Mouse (Mus musculus): Measurements from ENCODE around the gene Ttc4. TPM values are rescaled to one million over a fixed set of nuclear protein-coding genes. Genes with fewer than 3 reads are reported as not detected.

The Ttc4 gene
- polyA plus RNA-seq, 1 experiment from 2014 or later, result 77.9 TPM

DNA sequence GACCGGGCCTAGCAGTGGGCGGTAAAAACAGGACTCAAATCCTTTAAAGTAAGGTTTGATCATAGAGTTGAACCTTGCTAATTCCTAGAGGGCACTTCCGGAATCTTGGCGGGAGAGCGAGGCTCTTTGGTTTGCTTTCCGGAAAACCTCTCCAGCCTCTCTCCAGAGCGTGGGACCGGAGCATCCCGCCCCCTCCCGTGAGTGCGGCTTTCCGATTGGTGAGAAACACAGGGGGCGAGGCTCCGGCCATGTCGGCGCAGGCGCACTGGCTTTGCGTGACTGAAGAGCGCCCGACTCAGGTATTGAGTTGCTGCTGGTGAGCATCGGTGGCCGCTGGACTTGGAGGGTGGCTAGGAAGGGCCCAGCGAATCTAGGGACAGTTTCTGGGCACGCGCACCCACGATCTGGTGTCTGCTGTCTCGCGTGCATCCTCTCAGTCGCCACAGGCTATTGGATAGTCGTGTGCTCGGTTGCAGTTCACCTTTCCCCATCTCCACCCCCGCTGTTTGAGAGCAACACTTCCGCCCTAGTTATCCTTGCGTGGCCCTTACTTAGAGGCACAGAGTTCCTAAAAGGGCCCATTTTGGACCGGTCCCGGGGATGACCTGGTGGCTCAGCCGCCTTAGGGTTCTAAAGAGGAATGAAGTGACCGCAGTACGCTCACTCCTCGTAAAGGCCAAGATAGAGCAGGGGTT lies 27.8 kb downstream of the Ttc4 start, which contains the start of gene Pars2:
TSS of gene Pars2 (plus strand) at position 237 of the 695 bp plus-strand sequence.
- ATAC-seq (ENCODE audit: insufficient read depth, low FRiP score, low read depth), result peak; percentile 97
- H3K4me3 ChIP-seq (replicated peaks), result peak within 1 kb of the TSS; percentile 70
- peak within 1 kb of the TSS; percentile 65 for H3K9ac ChIP-seq
- H3K36me3 ChIP-seq, result peaks cover 17% of the 10 kb centered on the region
- H3K27me3 ChIP-seq (replicated peaks), result no peaks in the 10 kb centered on the region
- H3K27ac ChIP-seq, result peak within 1 kb of the TSS; percentile 72
- H3K4me1 ChIP-seq, result peaks cover 7% of the 10 kb centered on the region
- no peaks in the 10 kb centered on the region for H3K9me3 ChIP-seq
- WGBS, result 3% methylated on average over 40 of the region's 40 CpGs
- H3K4me2 ChIP-seq, result peak within 1 kb of the TSS; percentile 91

DNA sequence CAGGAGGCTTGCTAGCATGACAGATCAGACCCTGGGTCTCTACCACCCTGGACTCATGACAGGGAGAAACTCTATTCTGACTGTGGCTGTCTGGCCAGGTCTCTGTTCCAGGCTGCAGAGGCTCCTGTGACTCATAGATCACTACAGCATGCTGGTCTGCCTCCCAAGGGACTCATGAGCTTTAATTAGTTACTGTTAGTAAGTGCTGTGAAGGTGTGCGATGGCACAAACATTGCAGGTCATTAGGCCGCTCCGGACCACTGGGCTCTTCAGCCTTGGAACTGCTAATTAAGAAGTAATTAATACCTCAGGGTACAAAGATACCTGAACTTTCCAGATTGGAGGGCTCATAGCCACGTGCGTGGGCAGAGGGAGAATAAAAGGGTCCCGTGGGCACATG lies 31.6 kb downstream of the Ttc4 start:
- Histone ChIP-seq H3K27me3 (replicated peaks) (no peaks in the 10 kb centered on the region), H3K4me2 (no peak overlapping the region), H3K9ac (no peak overlapping the region), H3K4me1 (peaks cover 19% of the 10 kb centered on the region), H3K36me3 (no peaks in the 10 kb centered on the region), H3K27ac (no peak overlapping the region), H3K9me3 (no peaks in the 10 kb centered on the region), H3K4me3 (replicated peaks) (no peak overlapping the region)
- WGBS, result 82% methylated on average over 6 of the region's 6 CpGs
- no peak for ATAC-seq (ENCODE audit: insufficient read depth, low FRiP score, low read depth)

DNA sequence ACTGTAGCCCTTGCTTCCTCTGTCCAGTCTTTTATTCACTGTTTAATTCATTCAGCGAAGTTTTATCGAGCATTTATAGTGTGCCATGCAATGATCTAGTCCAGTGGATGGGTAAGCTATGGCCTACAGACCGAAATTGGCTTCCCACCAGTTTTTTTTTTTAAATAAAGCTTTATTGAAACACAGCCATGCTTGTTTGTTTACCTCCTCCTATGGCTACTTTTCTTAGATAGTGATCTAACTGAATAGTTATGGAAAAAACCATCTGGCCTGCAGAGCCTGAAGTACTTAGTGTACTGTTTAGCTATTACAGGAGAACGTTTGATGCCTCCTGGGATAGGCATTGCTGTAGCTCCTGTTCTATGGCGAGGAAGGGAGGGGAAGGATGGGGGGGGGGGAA lies 32.9 kb downstream of the Ttc4 start:
- Histone ChIP-seq H3K9me3 (no peaks in the 10 kb centered on the region), H3K27me3 (replicated peaks) (no peaks in the 10 kb centered on the region), H3K4me2 (no peak overlapping the region), H3K4me1 (peaks cover 12% of the 10 kb centered on the region), H3K4me3 (replicated peaks) (no peak overlapping the region), H3K36me3 (no peaks in the 10 kb centered on the region), H3K9ac (no peak overlapping the region), H3K27ac (no peak overlapping the region)
- no peak for ATAC-seq (ENCODE audit: insufficient read depth, low FRiP score, low read depth)
- WGBS, result 78% methylated on average over 5 of the region's 5 CpGs

DNA sequence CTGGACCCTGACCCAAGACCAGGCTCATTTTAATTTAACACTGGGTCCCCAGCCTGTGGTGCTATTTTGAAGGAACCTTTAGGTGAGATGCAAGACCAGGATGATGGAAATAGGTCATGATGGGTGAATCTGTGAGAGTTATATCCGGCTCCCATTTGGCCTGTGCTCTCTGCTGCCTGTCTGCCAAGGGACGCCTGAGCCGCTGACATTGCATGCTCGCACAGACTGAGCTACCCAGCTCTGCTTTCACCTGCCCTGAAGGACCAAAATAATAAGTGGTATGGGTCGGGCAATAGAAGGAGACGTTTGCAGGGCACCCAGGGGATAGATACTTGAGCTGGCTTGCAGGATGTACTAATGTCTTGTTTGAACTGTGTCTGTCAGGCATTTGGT lies 34.5 kb downstream of the Ttc4 start:
- no peaks in the 10 kb centered on the region for H3K36me3 ChIP-seq
- H3K4me1 ChIP-seq, result peaks cover 12% of the 10 kb centered on the region
- no peak overlapping the region for H3K4me2 ChIP-seq
- H3K4me3 ChIP-seq (replicated peaks), result no peak overlapping the region
- H3K27ac ChIP-seq, result peak overlapping the region; percentile 62; the same call in 1 of the 2 replicates
- H3K9me3 ChIP-seq, result no peaks in the 10 kb centered on the region
- H3K9ac ChIP-seq, result no peak overlapping the region
- WGBS, result 54% methylated on average over 6 of the region's 6 CpGs
- no peaks in the 10 kb centered on the region for H3K27me3 ChIP-seq (replicated peaks)
- no peak for ATAC-seq (ENCODE audit: insufficient read depth, low FRiP score, low read depth)

DNA sequence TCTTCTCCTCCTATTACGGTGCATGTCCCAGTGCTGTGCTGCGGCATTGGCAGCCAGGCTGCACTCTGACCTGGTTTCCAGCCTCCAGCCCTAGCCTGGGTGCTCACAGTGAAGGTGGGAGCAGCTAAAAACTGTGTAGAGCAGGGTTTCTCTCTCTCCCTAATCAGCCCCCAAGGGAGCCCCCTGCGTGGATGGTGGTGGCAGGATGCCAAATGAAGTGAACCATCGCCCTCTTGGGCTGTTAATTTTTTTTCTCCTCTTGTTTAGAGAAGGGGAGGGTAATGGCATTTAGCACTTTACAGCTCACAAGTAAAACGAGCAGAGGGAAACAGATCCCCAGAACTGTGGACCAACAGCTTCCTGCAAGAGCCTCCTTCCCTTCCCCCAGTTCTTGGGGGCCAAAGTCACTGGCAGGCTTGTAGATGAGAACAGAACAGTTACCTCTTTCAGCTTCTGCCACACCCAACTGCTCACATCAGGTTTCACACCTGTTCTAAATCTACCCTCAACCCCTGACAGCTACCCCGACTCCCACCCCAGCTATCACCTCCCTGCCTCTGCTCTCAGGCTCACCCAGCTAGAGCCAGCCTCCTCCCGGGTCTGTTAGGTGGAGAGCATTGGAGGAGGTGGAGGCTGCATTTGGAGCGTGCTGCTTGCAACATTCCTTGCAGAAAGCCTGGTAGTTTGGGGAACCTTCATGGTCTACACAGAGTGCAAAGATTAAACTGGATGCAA lies 35.1 kb downstream of the Ttc4 start:
- H3K36me3 ChIP-seq, result no peaks in the 10 kb centered on the region
- no peaks in the 10 kb centered on the region for H3K9me3 ChIP-seq
- WGBS, result 12% methylated on average over 8 of the region's 8 CpGs
- H3K4me1 ChIP-seq, result peaks cover 12% of the 10 kb centered on the region
- peak overlapping the region; percentile 2; the same call in 1 of the 2 replicates for H3K4me2 ChIP-seq
- H3K27ac ChIP-seq, result peak overlapping the region; percentile 62
- H3K9ac ChIP-seq, result no peak overlapping the region
- H3K4me3 ChIP-seq (replicated peaks), result no peak overlapping the region
- H3K27me3 ChIP-seq (replicated peaks), result no peaks in the 10 kb centered on the region
- ATAC-seq (ENCODE audit: insufficient read depth, low FRiP score, low read depth), result peak; percentile 38; the same call in 1 of the 2 replicates

DNA sequence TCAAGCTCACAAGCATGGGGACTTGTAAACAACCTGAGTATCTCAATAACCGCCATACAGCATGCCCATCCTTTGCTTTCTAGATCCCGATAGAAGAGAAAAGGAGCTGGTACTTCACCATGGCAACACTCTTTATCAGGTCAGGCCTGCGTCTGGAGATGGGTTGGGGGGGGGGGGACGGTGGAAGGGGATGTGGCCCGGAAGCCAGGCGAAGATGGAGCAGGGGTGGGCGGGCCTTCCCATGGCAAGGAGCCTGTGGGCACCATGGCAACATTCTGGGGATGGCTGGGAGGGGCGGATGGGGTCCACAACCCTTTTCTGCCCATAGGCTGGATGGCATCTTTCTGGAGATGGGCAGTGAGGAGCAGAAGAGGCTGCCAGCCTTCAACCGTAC lies 44.7 kb downstream of the Ttc4 start:
- Histone ChIP-seq H3K4me1 (peaks cover 17% of the 10 kb centered on the region), H3K4me3 (replicated peaks) (no peak overlapping the region), H3K36me3 (no peaks in the 10 kb centered on the region), H3K27me3 (replicated peaks) (no peaks in the 10 kb centered on the region), H3K4me2 (no peak overlapping the region), H3K27ac (peak overlapping the region; percentile 71), H3K9me3 (no peaks in the 10 kb centered on the region), H3K9ac (no peak overlapping the region)
- ATAC-seq (ENCODE audit: insufficient read depth, low FRiP score, low read depth), result no peak
- WGBS, result 39% methylated on average over 9 of the region's 9 CpGs

DNA sequence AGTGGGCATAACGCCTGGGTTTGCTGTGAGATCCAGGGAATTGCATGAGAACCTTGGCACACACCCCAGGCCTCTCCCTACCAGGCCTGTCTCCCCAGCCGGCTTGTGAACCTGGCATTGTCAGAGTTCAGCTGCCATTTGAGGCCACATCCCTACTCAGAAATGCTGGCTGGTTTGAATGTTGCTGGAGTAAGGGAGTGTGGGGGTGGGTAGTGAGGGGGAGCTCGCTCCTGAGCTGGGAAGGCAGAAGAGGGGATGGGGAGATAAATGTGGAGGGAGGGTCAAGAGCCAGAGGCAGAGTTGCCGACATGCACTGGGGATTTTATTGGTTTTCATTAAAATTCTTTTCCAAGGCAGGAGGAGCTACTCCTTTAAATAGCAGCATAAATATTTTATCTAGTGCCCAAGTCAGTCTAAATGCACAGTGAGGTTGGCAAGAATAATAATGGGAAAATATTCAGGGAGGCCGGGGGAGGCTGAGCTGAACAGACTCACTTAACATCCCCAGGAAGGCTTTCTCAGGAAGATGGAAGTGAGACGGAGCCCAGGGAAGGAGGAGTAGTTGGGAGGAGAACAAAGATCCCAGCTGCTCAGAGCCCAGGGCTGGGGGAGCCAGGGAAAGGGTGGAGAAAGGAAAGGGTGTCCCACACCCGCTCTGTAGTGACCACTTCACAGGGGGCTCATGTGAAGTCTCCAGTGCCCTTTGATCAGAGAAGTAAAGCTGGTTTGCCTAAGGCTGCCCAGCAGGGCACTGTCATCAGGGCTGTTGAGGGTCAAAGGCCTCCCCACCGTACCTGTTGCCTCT lies 45.3 kb downstream of the Ttc4 start:
- no peak overlapping the region for H3K4me2 ChIP-seq
- H3K9me3 ChIP-seq, result no peaks in the 10 kb centered on the region
- no peaks in the 10 kb centered on the region for H3K27me3 ChIP-seq (replicated peaks)
- H3K9ac ChIP-seq, result no peak overlapping the region
- no peaks in the 10 kb centered on the region for H3K36me3 ChIP-seq
- peak; percentile 25; the same call in 1 of the 2 replicates for ATAC-seq (ENCODE audit: insufficient read depth, low FRiP score, low read depth)
- no peak overlapping the region for H3K4me3 ChIP-seq (replicated peaks)
- peaks cover 21% of the 10 kb centered on the region for H3K4me1 ChIP-seq
- 24% methylated on average over 8 of the region's 8 CpGs for WGBS
- H3K27ac ChIP-seq, result peak overlapping the region; percentile 71

DNA sequence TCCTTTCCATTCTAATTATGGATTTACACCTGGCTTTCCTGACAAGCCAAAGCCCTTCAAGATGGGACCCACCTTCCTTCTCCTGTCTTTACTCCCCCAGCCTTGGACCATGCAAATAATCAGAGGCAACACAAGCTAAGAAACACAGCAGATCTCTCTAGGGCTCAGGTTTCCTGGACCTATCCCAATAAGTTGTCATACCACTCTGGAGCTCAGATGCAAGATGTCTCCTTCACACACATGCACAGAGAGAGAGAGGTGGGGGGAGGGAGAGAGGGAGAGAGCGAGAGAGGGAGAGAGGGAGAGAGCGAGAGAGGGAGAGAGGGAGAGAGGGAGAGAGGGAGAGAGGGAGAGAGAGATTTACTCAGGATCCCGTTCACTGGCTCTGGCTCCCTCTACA lies 46.4 kb downstream of the Ttc4 start:
- 0% methylated on average over 1 of the region's 3 CpGs for WGBS
- Histone ChIP-seq H3K9me3 (no peaks in the 10 kb centered on the region), H3K4me1 (peaks cover 21% of the 10 kb centered on the region), H3K4me3 (replicated peaks) (no peak overlapping the region), H3K27me3 (replicated peaks) (no peaks in the 10 kb centered on the region), H3K9ac (no peak overlapping the region), H3K27ac (peak overlapping the region; percentile 71; the same call in 1 of the 2 replicates), H3K36me3 (no peaks in the 10 kb centered on the region), H3K4me2 (no peak overlapping the region)
- ATAC-seq (ENCODE audit: insufficient read depth, low FRiP score, low read depth), result no peak; the same call in 1 of the 2 replicates

DNA sequence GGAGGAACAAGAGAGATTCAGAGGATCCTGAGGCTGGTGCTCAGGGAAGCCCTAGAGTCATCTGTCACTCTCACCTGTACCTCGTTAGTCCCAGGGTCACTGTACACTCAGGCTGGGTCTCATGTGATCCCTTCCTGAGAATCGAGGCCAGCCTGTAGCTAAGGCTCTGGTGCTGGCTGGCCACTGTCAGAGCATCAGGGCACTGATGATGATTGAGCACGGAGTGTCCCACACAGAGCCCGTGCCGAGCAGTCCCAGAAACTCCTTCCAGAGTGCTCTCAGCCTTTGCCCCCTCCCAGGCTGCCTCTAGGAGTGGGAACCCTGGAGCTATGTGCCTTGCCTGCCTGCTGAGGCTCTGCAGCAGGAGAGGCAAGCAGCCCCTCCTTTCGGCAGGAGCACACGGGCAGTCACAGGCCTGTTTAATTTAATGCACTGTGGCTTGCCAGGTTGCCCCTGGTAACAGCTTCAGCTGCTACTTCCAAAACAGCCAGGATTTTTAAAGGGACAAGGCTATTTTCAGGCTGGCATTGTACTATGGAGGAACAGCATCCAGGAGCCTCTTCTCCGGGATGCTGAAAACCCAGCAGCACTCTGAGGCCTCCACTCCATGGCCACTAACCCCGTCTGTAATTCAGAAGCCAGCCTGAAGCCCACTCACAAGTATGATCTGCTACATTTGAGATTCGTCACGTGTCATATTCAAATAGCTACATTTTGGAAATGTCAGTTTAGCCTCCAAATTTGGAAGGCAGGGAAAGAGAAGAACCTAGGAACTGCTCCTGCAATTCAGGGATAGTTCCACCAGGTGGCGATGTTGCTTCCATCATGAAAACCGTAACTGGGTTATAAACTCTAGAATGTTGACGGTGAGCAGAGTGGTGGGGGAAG lies 48.2 kb downstream of the Ttc4 start:
- H3K9ac ChIP-seq, result no peak overlapping the region
- H3K27ac ChIP-seq, result peak overlapping the region; percentile 44; the same call in 1 of the 2 replicates
- no peaks in the 10 kb centered on the region for H3K9me3 ChIP-seq
- peak; percentile 28; the same call in 1 of the 2 replicates for ATAC-seq (ENCODE audit: insufficient read depth, low FRiP score, low read depth)
- H3K36me3 ChIP-seq, result no peaks in the 10 kb centered on the region
- no peak overlapping the region for H3K4me2 ChIP-seq
- H3K4me3 ChIP-seq (replicated peaks), result no peak overlapping the region
- H3K27me3 ChIP-seq (replicated peaks), result peaks cover under 1% of the 10 kb centered on the region; the same call in 1 of the 2 replicates
- H3K4me1 ChIP-seq, result peaks cover 21% of the 10 kb centered on the region
- 21% methylated on average over 14 of the region's 14 CpGs for WGBS

DNA sequence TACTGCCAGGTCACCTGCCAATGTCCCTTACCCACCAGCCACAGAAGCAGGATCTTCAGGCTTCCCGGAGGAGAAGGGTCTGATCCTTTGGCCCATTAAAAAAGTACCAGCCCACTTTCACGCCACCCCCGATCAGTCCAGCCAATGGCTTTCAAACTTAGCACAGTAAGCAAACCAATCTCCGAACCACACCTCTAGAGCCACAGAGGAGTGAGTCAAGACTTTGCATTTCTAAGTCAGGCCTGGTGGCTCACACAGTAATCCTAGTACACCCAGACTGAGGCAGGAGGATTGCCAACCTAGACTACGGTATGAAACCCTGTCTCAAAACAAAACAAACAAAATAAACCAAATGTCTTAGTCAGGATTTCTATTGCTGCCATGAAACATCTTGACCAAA lies 49.4 kb downstream of the Ttc4 start:
- 57% methylated on average over 5 of the region's 5 CpGs for WGBS
- Histone ChIP-seq H3K4me3 (replicated peaks) (no peak overlapping the region), H3K4me1 (peaks cover 21% of the 10 kb centered on the region), H3K4me2 (no peak overlapping the region; the same call in 1 of the 2 replicates), H3K27me3 (replicated peaks) (peaks cover 6% of the 10 kb centered on the region; the same call in 1 of the 2 replicates), H3K27ac (peak overlapping the region; percentile 55), H3K36me3 (no peaks in the 10 kb centered on the region), H3K9me3 (no peaks in the 10 kb centered on the region), H3K9ac (no peak overlapping the region)
- no peak for ATAC-seq (ENCODE audit: insufficient read depth, low FRiP score, low read depth)

All from stomach, embryonic 15.5 days (tissue).